Mouse (Mus musculus): ENCODE data around the gene Gpr18.
"Not testable (repeated sequence)": the region's sequence is repeated elsewhere in the genome, so short reads cannot be mapped to it uniquely, and the experiment has no call there.

The Gpr18 gene

DNA sequence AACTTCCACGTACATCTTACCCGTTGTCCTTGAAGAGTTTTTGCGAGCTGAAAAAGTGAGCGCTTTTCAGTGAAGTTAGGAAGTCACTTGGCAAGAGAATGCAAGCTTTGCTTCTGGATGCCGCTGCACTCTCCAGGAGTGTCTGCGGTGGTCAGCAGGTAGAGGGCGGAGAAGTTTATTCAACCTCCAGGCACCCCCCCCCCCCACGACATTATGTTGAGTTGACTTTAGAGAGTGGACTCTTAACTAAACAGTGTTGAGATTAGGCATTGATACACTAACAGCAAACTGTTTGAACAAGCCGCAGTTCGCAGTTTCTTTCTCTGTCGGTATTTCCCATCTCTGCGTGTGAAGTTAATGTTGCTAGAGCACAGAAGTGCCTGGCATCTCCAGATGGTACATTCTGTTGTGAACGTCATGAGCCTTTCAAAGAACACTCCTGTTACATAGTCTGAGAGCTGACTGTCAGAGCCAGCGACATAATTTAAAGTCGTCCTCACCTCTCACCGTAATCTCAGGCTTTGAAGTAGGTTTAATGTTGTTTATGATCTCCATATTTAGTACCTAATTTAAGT lies 36.2 kb downstream of the Gpr18 start:
- no peak for DNase-seq

DNA sequence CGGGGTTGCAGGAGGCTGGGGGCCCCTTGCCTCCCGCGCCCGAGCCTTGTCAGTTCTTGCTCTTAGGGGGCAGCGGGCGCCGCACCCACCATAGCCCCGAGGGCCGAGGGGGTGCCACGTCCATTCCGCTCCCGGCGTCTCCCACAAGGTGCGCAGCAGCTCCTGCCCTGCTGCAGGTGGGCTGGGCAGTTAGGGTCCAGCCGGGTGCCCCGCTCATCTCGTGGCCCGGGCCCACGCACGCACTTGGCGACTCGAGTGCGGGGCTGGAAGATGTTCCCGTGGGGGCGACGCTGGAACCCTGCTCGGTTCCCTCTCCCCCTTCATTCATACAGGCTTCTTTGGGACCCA lies 36.7 kb downstream of the Gpr18 start:
- no peak for DNase-seq

DNA sequence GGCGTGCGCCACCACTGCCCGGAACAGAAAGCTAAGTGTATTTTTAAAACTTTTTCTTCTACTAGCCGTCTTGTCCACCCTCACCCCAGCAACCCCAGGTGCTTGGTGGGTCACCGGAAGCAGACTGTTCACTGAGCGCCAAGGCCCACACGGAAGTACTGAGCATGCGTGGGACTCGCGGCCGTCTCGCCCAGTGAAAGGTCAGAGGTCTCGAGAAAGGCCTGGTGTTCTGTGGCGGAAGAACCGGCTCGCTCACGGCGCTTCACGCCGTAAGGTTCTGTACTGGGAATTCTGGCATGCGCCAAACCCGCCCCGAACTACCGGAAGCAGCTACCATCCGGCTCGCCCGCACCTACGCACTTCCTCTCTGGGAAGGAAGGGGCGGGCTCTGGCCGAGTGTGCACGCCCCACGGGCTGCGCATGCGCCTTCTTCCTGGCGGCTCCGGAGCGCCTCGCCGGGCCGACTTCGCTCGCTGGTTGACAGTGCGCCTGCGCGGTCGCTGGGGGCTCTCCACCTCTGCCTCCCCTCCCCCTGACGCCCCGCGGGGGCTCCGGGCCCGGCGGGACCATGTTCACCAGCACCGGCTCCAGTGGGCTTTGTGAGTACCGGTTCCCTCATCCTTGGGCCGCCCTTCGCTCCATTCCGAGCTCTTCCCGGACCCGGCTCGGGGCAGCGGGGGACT lies 37.3 kb downstream of the Gpr18 start, which contains the start of gene Ubac2:
TSS of gene Ubac2 (plus strand) at position 445 of the 683 bp plus-strand sequence.
- peak; percentile 99 for DNase-seq

DNA sequence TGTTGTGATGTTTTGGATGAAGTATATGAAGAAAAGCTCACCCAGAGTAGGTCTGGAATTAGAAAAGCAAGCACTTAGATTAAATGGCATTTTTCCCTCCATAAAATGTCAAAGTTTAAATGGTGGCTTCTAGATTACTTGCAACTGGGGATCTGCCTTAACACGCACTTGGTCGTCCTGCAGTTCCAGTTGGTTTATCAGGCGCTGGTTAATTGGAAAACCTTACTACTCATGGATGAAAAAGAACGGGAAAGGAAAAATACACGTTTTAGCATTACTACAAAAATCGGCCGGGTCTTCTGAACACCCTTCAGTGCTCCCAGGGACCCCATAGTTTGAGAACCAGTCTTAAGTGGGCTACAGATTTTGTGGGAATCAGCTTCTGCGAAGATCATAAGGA lies 37.9 kb downstream of the Gpr18 start:
- DNase-seq, result no peak

DNA sequence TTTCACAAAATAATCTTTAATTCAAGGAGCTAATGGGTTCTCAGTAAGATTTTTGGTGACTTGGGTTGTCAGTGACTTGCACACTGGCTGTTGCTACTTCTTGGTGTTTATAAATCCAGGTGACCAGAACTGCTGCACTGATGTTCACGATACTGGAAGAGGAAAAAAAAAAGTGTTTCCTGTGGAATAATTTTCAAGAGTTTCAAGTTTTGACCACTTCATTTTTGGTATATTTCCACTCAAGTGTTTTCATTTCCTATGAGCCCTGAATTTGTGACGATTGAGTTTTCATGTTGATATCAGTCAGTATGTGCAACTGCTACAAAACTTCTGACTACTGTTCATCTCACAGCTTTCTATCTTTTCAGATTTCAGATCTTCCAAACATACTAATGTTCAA lies 38.7 kb downstream of the Gpr18 start:
- no peak for DNase-seq

DNA sequence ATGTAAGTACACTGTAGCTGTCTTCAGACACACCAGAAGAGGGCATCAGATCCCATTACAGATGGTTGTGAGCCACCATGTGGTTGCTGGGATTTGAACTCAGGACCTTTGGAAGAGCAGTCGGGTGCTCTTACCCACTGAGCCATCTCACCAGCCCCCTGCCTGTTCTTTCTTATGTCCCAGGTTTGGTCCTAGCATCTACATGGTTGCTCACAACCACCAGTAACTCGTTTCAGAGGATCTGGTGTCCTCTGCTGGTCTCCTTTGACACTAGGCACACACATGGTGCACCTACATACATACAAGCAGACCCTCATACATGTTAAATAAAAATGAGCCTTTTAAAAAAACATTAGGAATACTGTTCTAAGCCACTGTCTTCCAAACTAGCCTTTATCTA lies 39.4 kb downstream of the Gpr18 start:
- not testable (repeated sequence) for DNase-seq

DNA sequence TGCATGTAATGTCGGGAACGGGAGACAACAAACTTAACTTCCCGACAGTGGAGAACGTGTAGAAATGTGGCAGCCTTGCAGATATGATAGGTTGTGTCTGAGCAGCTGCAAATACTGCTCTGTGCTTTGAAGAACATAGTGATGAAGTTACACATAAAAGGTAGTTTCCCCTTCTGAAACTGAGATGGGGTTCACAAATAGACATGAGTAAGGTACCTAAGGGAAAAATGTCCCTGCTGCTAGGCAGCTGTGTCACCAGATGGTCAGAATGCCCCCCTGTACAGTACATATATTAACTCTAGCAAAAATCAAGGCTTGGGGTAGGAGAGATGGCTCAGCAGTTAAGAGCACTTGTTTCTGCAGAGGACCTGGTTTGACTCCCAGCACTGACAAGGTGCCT lies 41.9 kb downstream of the Gpr18 start:
- DNase-seq, result no peak

DNA sequence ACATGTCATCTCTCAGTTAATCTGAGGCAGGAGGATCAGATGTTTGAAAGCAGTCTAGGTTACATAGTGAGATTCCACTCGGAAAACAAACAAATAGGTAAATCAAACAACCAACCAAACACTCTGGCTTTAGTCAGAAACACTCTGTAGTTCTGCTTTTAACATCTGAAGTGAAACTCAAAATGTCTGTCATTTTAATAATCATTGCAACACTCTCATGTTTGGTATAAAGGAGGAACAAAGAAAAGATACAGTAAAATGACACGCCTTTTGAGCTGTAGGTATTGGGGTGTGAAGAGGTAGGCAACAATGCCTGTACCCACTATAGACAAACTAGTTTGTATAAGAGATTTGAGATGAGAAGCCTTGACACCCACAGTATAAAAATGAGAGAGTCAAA lies 42.4 kb downstream of the Gpr18 start:
- DNase-seq, result no peak

DNA sequence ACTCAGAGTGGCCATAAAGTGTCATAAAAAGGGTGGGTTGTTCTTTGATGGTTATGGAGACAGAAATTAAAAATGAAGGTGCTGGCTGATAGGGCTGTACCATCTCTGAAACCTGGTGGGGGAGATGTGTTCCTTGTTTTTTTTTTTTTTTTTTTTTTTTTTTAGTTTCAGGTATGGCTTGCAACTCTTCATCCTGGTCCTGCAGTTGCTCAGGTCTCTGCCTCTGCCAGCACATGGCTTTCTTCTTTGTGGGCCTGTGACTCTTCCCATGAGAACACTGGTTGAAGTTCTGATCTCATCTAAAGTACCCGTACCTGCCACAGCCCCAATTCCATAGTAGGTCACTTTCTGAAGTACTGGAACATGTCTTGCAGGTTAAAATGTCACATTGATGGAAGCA lies 42.8 kb downstream of the Gpr18 start:
- DNase-seq, result no peak

DNA sequence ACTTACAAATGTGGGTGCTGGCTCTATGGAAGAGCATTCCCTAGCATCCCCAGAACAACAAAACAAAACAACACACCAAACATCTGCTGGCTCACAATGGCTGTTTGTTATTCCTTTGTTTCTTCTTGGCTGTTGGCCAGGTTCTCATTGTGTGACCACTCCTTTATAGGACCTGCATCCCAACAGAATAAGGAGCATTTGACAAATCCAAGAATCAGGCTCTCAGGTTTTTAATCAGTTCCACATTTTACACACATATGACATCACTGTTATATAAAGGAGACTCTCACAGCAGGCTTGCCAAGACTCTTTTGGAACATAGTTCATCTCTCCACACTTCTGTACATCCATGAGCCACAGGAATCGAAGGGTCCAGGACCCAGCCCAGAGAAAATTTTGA lies 46.5 kb downstream of the Gpr18 start:
- no peak for DNase-seq

DNA sequence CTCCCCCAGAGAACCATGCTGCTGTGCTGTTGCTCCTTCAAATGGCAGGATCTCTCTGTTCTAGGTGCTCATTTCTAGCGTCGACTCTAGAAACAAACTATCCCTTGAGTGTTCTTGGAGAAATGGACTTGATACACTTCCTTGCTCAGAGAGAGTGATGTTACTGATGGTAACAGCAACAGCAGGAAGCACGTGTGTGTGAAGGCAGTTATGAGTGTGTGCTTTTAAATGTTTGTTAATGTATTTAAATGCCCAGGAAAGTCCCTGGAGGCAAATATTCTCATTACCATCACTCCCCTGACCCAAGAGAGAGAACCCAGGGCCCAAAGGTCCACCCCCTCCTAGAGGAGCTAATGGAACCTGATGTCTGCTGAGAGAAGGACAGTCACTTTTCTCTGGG lies 49.0 kb downstream of the Gpr18 start:
- DNase-seq, result no peak

DNA sequence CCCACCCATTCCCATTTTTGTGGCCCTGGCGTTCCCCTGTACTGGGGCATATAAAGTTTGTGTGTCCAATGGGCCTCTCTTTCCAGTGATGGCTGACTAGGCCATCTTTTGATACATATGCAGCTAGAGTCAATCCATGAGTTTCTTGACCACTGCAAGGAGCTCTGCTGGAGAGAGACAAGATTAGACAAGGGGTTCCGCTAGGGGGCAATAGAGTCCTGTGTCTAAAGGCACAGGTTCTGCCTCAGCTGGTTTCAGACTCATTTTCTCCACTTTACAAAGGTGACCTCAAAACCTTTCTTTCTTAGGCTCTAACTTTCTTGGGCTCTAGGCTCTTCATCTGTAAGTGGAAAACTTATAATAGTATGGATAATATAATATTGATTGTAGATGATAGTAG lies 50.4 kb downstream of the Gpr18 start:
- DNase-seq, result peak; percentile 70

Measured in right cerebral cortex, postnatal 4 days (tissue).